19 mouse cellular contexts compared by ENCODE assay signal in genomic region chr16:80073675-80074074, GRCm38 (mm10).
DNase-seq lines count a peak whose midpoint lies in the region; ATAC-seq lines count a peak whose summit lies in the region.
"Had no signal": no experiment of that assay in that cellular context is flagged by ENCODE, and none has a peak within 500 bp of the region (broad histone marks: within the 10 kb centered on the region; RNA-seq: fewer than 3 reads in every experiment).

No protein-coding gene starts in this region.

- no peak overlapping the region for H3K4me3 ChIP-seq in embryonic facial prominence, embryonic 14.5 days (ENCODE audit: low read depth, low read length)
- no peak overlapping the region for H3K4me3 ChIP-seq in embryonic facial prominence, embryonic 10.5 days
- H3K4me3 ChIP-seq in midbrain, embryonic 11.5 days (ENCODE audit: low read depth, low read length): no peak overlapping the region
- no peak overlapping the region for H3K4me3 ChIP-seq in midbrain, embryonic 13.5 days (replicated peaks)
- no peak overlapping the region for H3K4me3 ChIP-seq in hindbrain, embryonic 16.5 days (ENCODE audit: low read length)
- no peak overlapping the region for H3K4me3 ChIP-seq in neural tube, embryonic 15.5 days (replicated peaks)
- H3K4me3 ChIP-seq: erythroblast, embryonic 14.5 days; liver, embryonic 15.5 days had no signal

- no peaks in the 10 kb centered on the region for H3K9me3 ChIP-seq in embryonic facial prominence, embryonic 14.5 days (ENCODE audit: control insufficient read depth, low read length)
- H3K9me3 ChIP-seq in embryonic facial prominence, embryonic 10.5 days: no peaks in the 10 kb centered on the region
- no peaks in the 10 kb centered on the region for H3K9me3 ChIP-seq in midbrain, embryonic 11.5 days (ENCODE audit: control insufficient read depth, low read length)
- no peaks in the 10 kb centered on the region for H3K9me3 ChIP-seq in midbrain, embryonic 13.5 days
- H3K9me3 ChIP-seq in hindbrain, embryonic 16.5 days (ENCODE audit: control insufficient read depth, low read length): no peaks in the 10 kb centered on the region
- no peaks in the 10 kb centered on the region for H3K9me3 ChIP-seq in neural tube, embryonic 15.5 days (replicated peaks)
- H3K9me3 ChIP-seq: liver, embryonic 15.5 days had no signal

- ATAC-seq in embryonic facial prominence, embryonic 14.5 days (ENCODE audit: low read depth): no peak
- peak; percentile 19; the same call in 1 of the 2 replicates for ATAC-seq in midbrain, embryonic 11.5 days (ENCODE audit: low FRiP score)
- no peak for ATAC-seq in midbrain, embryonic 13.5 days
- ATAC-seq in hindbrain, embryonic 16.5 days: peak; percentile 79
- ATAC-seq in neural tube, embryonic 15.5 days (ENCODE audit: low FRiP score): peak; percentile 41
- ATAC-seq: activated CD4-positive, CD25-positive, alpha-beta regulatory T cell, adult 4 months; CD4-positive, CD25-positive, alpha-beta regulatory T cell, adult 4 months; Patski had no signal

- no peaks in the 10 kb centered on the region for H3K4me1 ChIP-seq in embryonic facial prominence, embryonic 14.5 days (ENCODE audit: control insufficient read depth, insufficient read depth, low read length)
- no peaks in the 10 kb centered on the region for H3K4me1 ChIP-seq in embryonic facial prominence, embryonic 10.5 days
- H3K4me1 ChIP-seq in midbrain, embryonic 11.5 days (ENCODE audit: control insufficient read depth, insufficient read depth, low read length): no peaks in the 10 kb centered on the region
- peaks cover 3% of the 10 kb centered on the region; the same call in 1 of the 2 replicates for H3K4me1 ChIP-seq in midbrain, embryonic 13.5 days (replicated peaks)
- no peaks in the 10 kb centered on the region for H3K4me1 ChIP-seq in hindbrain, embryonic 16.5 days (ENCODE audit: control insufficient read depth, insufficient read depth, low read depth, low read length)
- H3K4me1 ChIP-seq in neural tube, embryonic 15.5 days: no peaks in the 10 kb centered on the region
- H3K4me1 ChIP-seq: liver, embryonic 15.5 days had no signal

- H3K4me2 ChIP-seq in embryonic facial prominence, embryonic 14.5 days (ENCODE audit: low read depth, low read length): no peak overlapping the region
- H3K4me2 ChIP-seq in midbrain, embryonic 11.5 days: no peak overlapping the region
- H3K4me2 ChIP-seq in midbrain, embryonic 13.5 days (replicated peaks): no peak overlapping the region
- H3K4me2 ChIP-seq in hindbrain, embryonic 16.5 days (ENCODE audit: low read length): no peak overlapping the region
- no peak overlapping the region for H3K4me2 ChIP-seq in neural tube, embryonic 15.5 days
- H3K4me2 ChIP-seq: liver, embryonic 15.5 days had no signal

- 55% methylated on average over 3 of the region's 3 CpGs for WGBS in embryonic facial prominence, embryonic 14.5 days
- 68% methylated on average over 3 of the region's 3 CpGs for WGBS in embryonic facial prominence, embryonic 10.5 days
- WGBS in midbrain, embryonic 11.5 days: 62% methylated on average over 3 of the region's 3 CpGs
- 48% methylated on average over 3 of the region's 3 CpGs for WGBS in midbrain, embryonic 13.5 days
- 36% methylated on average over 3 of the region's 3 CpGs for WGBS in hindbrain, embryonic 16.5 days
- WGBS in neural tube, embryonic 15.5 days: 46% methylated on average over 3 of the region's 3 CpGs

- H3K36me3 ChIP-seq in embryonic facial prominence, embryonic 14.5 days (ENCODE audit: control insufficient read depth, insufficient read depth, low read length): no peaks in the 10 kb centered on the region
- no peaks in the 10 kb centered on the region for H3K36me3 ChIP-seq in embryonic facial prominence, embryonic 10.5 days (replicated peaks)
- no peaks in the 10 kb centered on the region for H3K36me3 ChIP-seq in midbrain, embryonic 11.5 days (ENCODE audit: control insufficient read depth, insufficient read depth, low read length)
- H3K36me3 ChIP-seq in midbrain, embryonic 13.5 days: no peaks in the 10 kb centered on the region
- no peaks in the 10 kb centered on the region for H3K36me3 ChIP-seq in hindbrain, embryonic 16.5 days (ENCODE audit: control insufficient read depth, insufficient read depth, low read length)
- no peaks in the 10 kb centered on the region for H3K36me3 ChIP-seq in neural tube, embryonic 15.5 days
- H3K36me3 ChIP-seq: liver, embryonic 15.5 days had no signal

- no peaks in the 10 kb centered on the region for H3K27me3 ChIP-seq in embryonic facial prominence, embryonic 14.5 days (replicated peaks; ENCODE audit: control insufficient read depth, insufficient read depth, low read length)
- H3K27me3 ChIP-seq in embryonic facial prominence, embryonic 10.5 days (replicated peaks; ENCODE audit: low read depth, poor library complexity, severe bottlenecking): no peaks in the 10 kb centered on the region
- H3K27me3 ChIP-seq in midbrain, embryonic 11.5 days (ENCODE audit: control insufficient read depth, insufficient read depth, low read length): no peaks in the 10 kb centered on the region
- H3K27me3 ChIP-seq in midbrain, embryonic 13.5 days: no peaks in the 10 kb centered on the region
- H3K27me3 ChIP-seq in hindbrain, embryonic 16.5 days (replicated peaks; ENCODE audit: control insufficient read depth, insufficient read depth, low read length): no peaks in the 10 kb centered on the region
- H3K27me3 ChIP-seq in neural tube, embryonic 15.5 days (replicated peaks): no peaks in the 10 kb centered on the region
- H3K27me3 ChIP-seq: liver, embryonic 15.5 days; Patski had no signal

- peak; percentile 4 for DNase-seq in embryonic facial prominence, embryonic 14.5 days (ENCODE audit: low spot score)
- no peak for DNase-seq in embryonic facial prominence, embryonic 10.5 days (ENCODE audit: low spot score)
- no peak for DNase-seq in midbrain, embryonic 11.5 days (ENCODE audit: low spot score, missing footprints)
- no peak for DNase-seq in gastrocnemius, adult 18-20 months (ENCODE audit: low spot score)
- no peak for DNase-seq in lung, postnatal 4 days
- DNase-seq: adrenal gland, postnatal 36 days; gastrocnemius, postnatal 36 days; kidney, adult 18-20 months; right cerebral cortex, postnatal 25 days; thymus, postnatal 4 days had no signal

- H3K9ac ChIP-seq in embryonic facial prominence, embryonic 14.5 days (ENCODE audit: low read depth, low read length): no peak overlapping the region
- H3K9ac ChIP-seq in midbrain, embryonic 11.5 days (ENCODE audit: low read length): no peak overlapping the region
- H3K9ac ChIP-seq in midbrain, embryonic 13.5 days (replicated peaks): no peak overlapping the region
- no peak overlapping the region for H3K9ac ChIP-seq in hindbrain, embryonic 16.5 days (ENCODE audit: low read depth, low read length)
- no peak overlapping the region for H3K9ac ChIP-seq in neural tube, embryonic 15.5 days (replicated peaks)
- H3K9ac ChIP-seq: liver, embryonic 15.5 days had no signal

- no peak overlapping the region for H3K27ac ChIP-seq in embryonic facial prominence, embryonic 14.5 days (replicated peaks; ENCODE audit: low read depth, low read length)
- H3K27ac ChIP-seq in embryonic facial prominence, embryonic 10.5 days (replicated peaks): no peak overlapping the region
- no peak overlapping the region for H3K27ac ChIP-seq in midbrain, embryonic 11.5 days (ENCODE audit: low read depth, low read length)
- H3K27ac ChIP-seq in midbrain, embryonic 13.5 days: no peak overlapping the region
- H3K27ac ChIP-seq in hindbrain, embryonic 16.5 days (ENCODE audit: low read depth, low read length): no peak overlapping the region
- no peak overlapping the region for H3K27ac ChIP-seq in neural tube, embryonic 15.5 days (replicated peaks)
- H3K27ac ChIP-seq: kidney, postnatal 0 days; liver, embryonic 15.5 days had no signal

Comparison
In these comparisons a context has a peak if more than half of its experiments do, and no peak if none do; other contexts are left out.
1. ATAC-seq: peak in midbrain, embryonic 11.5 days (single experiment), hindbrain, embryonic 16.5 days (single experiment) and neural tube, embryonic 15.5 days (single experiment); none in embryonic facial prominence, embryonic 14.5 days (single experiment) and midbrain, embryonic 13.5 days (single experiment).